Mouse (Mus musculus) erythroblast, embryonic 14.5 days (primary cell): Measurements from ENCODE around the gene Ctf1. TPM values are rescaled to one million over a fixed set of nuclear protein-coding genes. Genes with fewer than 3 reads are reported as not detected.

Experiments used
- H3K27me3 ChIP-seq: 2 replicates; pipeline ENCODE4 v1.6.1; 2012; ENCODE audit warnings: inconsistent platforms; ENCODE audit not compliant: control insufficient read depth
- H3K36me3 ChIP-seq: 2 replicates; pipeline ENCODE4 v1.6.1; 2012; ENCODE audit warnings: mild to moderate bottlenecking, inconsistent platforms; ENCODE audit not compliant: control insufficient read depth
- H3K4me1 ChIP-seq: 2 replicates; pipeline ENCODE4 v1.6.1; 2012; ENCODE audit warnings: inconsistent platforms; ENCODE audit not compliant: control insufficient read depth
- H3K4me3 ChIP-seq: replicated peaks from 2 replicates; pipeline ENCODE3; 2012; ENCODE audit warnings: moderate library complexity, mild to moderate bottlenecking, inconsistent platforms
- H3K9me3 ChIP-seq: 2 replicates; pipeline ENCODE4 v1.6.1; 2012; ENCODE audit warnings: low read length, inconsistent platforms, mixed read lengths; ENCODE audit not compliant: control insufficient read depth
- GATA1 ChIP-seq: IDR thresholded peaks from 2 replicates; pipeline ENCODE4 v1.6.1; 2012; ENCODE audit warnings: low read length, inconsistent platforms, mixed read lengths
- TAL1 ChIP-seq: IDR thresholded peaks from 3 replicates; pipeline ENCODE4 v1.6.1; 2012; ENCODE audit warnings: low read length, inconsistent platforms, mixed read lengths
- polyA plus RNA-seq: library from polyadenylated mRNA; stranded (reverse); fragments of >175 nt; gene quantifications from 2 replicates; pipeline ENCODE4 v1.2.3, GENCODE M21; 2012

Gene Ctf1
- polyA plus RNA-seq, 1 experiment: 0.06 TPM

- TF ChIP-seq GATA1 (no peak), TAL1 (no peak)
- H3K4me3 ChIP-seq: no peak overlapping the region
- peaks cover 23% of the 10 kb centered on the region for H3K4me1 ChIP-seq
- no peaks in the 10 kb centered on the region for H3K9me3 ChIP-seq
- H3K27me3 ChIP-seq: no peaks in the 10 kb centered on the region
- peaks cover 14% of the 10 kb centered on the region for H3K36me3 ChIP-seq
These were observed 47.9 kb downstream of the Ctf1 start for GRCm38 (mm10) chr7:127760478-127760877.

GRCm38 (mm10) chr7:127761026-127761425, 48.5 kb downstream of the Ctf1 start:
- H3K4me1 ChIP-seq: peaks cover 28% of the 10 kb centered on the region
- peaks cover 14% of the 10 kb centered on the region for H3K36me3 ChIP-seq
- no peaks in the 10 kb centered on the region for H3K9me3 ChIP-seq
- TF ChIP-seq GATA1: no peak
- no peak for TF ChIP-seq TAL1
- H3K27me3 ChIP-seq: no peaks in the 10 kb centered on the region
- H3K4me3 ChIP-seq: no peak overlapping the region

GRCm38 (mm10) chr7:127763642-127764041, 51.1 kb downstream of the Ctf1 start:
- H3K4me1 ChIP-seq: peaks cover 52% of the 10 kb centered on the region
- H3K27me3 ChIP-seq: no peaks in the 10 kb centered on the region
- no peak overlapping the region for H3K4me3 ChIP-seq
- TF ChIP-seq GATA1: no peak
- TF ChIP-seq TAL1: no peak
- no peaks in the 10 kb centered on the region for H3K9me3 ChIP-seq
- H3K36me3 ChIP-seq: peaks cover 19% of the 10 kb centered on the region

GRCm38 (mm10) chr7:127765756-127766155, 53.2 kb downstream of the Ctf1 start:
- H3K27me3 ChIP-seq: peaks cover 2% of the 10 kb centered on the region; the same call in 1 of the 2 replicates
- no peaks in the 10 kb centered on the region for H3K9me3 ChIP-seq
- TF ChIP-seq GATA1 (no peak), TAL1 (no peak)
- peaks cover 64% of the 10 kb centered on the region for H3K4me1 ChIP-seq
- no peak overlapping the region for H3K4me3 ChIP-seq
- peaks cover 19% of the 10 kb centered on the region for H3K36me3 ChIP-seq

GRCm38 (mm10) chr7:127766851-127767609, 54.5 kb downstream of the Ctf1 start:
- Histone ChIP-seq H3K4me3 (peak overlapping the region; percentile 74), H3K9me3 (no peaks in the 10 kb centered on the region), H3K27me3 (peaks cover 2% of the 10 kb centered on the region; the same call in 1 of the 2 replicates), H3K4me1 (peaks cover 70% of the 10 kb centered on the region), H3K36me3 (peaks cover 15% of the 10 kb centered on the region)
- peak; percentile 83 for TF ChIP-seq TAL1
- TF ChIP-seq GATA1: peak; percentile 87

Other genes starting within 250 kb of the Ctf1 start
- gene Fbrs, start 233.5 kb upstream of the Ctf1 start, polyA plus RNA-seq: 36.3 and 37.8 TPM in 2 replicates
- 1.0 and 1.5 TPM in 2 replicates for gene Srcap, start 200.8 kb upstream of the Ctf1 start, polyA plus RNA-seq
- gene Gm42715, start 193.2 kb upstream of the Ctf1 start, polyA plus RNA-seq: 7.0 and 7.8 TPM in 2 replicates
- 0.61 and 0.75 TPM in 2 replicates for gene Tmem265, start 151.3 kb upstream of the Ctf1 start, polyA plus RNA-seq
- 5.4 and 7.7 TPM in 2 replicates for gene Phkg2, start 139.4 kb upstream of the Ctf1 start, polyA plus RNA-seq
- gene Ccdc189, start 124.1 kb upstream of the Ctf1 start, polyA plus RNA-seq: 7.1 and 8.9 TPM in 2 replicates
- gene Rnf40, start 124.0 kb upstream of the Ctf1 start, polyA plus RNA-seq: 4.4 and 5.0 TPM in 2 replicates
- gene Zfp629, start 96.9 kb upstream of the Ctf1 start, polyA plus RNA-seq: 0.11 and 0.15 TPM in 2 replicates
- gene Bcl7c, start 3.8 kb upstream of the Ctf1 start, polyA plus RNA-seq: 16.0 and 17.8 TPM in 2 replicates
- gene Ctf2, start 19.4 kb downstream of the Ctf1 start, polyA plus RNA-seq: 0.02 TPM in 1 of 2 replicates, not detected in the other
- gene Fbxl19, start 31.8 kb downstream of the Ctf1 start, polyA plus RNA-seq: 8.2 and 9.9 TPM in 2 replicates
- 0.30 and 0.44 TPM in 2 replicates for gene Orai3, start 57.1 kb downstream of the Ctf1 start, polyA plus RNA-seq
- 4.7 and 6.0 TPM in 2 replicates for gene Setd1a, start 63.9 kb downstream of the Ctf1 start, polyA plus RNA-seq
- 0.39 TPM in 1 of 2 replicates, not detected in the other for gene Gm49388, start 72.9 kb downstream of the Ctf1 start, polyA plus RNA-seq
- gene Hsd3b7, start 87.9 kb downstream of the Ctf1 start, polyA plus RNA-seq: 0.43 and 0.50 TPM in 2 replicates
- 1.4 and 1.5 TPM in 2 replicates for gene Stx4a, start 111.6 kb downstream of the Ctf1 start, polyA plus RNA-seq
- 0.01 TPM in 1 of 2 replicates, not detected in the other for gene Stx1b, start 111.8 kb downstream of the Ctf1 start, polyA plus RNA-seq
- gene Zfp646, start 163.5 kb downstream of the Ctf1 start, polyA plus RNA-seq: 1.3 TPM in 2 replicates
- gene Zfp668, start 164.1 kb downstream of the Ctf1 start, polyA plus RNA-seq: 1.3 and 1.5 TPM in 2 replicates
- 0.03 and 0.05 TPM in 2 replicates for gene Prss53, start 178.2 kb downstream of the Ctf1 start, polyA plus RNA-seq
- gene Gm21974, start 182.7 kb downstream of the Ctf1 start, polyA plus RNA-seq: not detected in 2 replicates
- gene Vkorc1, start 182.9 kb downstream of the Ctf1 start, polyA plus RNA-seq: 0.89 and 1.3 TPM in 2 replicates
- gene Bckdk, start 191.3 kb downstream of the Ctf1 start, polyA plus RNA-seq: 13.1 and 18.3 TPM in 2 replicates
- gene Kat8, start 199.8 kb downstream of the Ctf1 start, polyA plus RNA-seq: 0.44 and 0.49 TPM in 2 replicates
- gene Prss8, start 217.4 kb downstream of the Ctf1 start, polyA plus RNA-seq: 0.04 TPM in 1 of 2 replicates, not detected in the other
- gene Prss36, start 234.0 kb downstream of the Ctf1 start, polyA plus RNA-seq: 0.21 and 0.28 TPM in 2 replicates